Mouse (Mus musculus): ENCODE results near the gene Vsx2. TPM values are rescaled to one million over a fixed set of nuclear protein-coding genes. Genes with fewer than 3 reads are reported as not detected.

Gene Vsx2
- polyA plus RNA-seq (2012; rRNA removed; ENCODE audit: low replicate concordance), result not detected in 2 replicates

GRCm38 (mm10) chr12:84569336-84569970 is at the start of gene Vsx2:
Gene Vsx2, plus strand, starts transcription at chr12:84569762.

GRCm38 (mm10) chr12:84616977-84617630 is 47.5 kb downstream of the Vsx2 start, which contains the start of gene Abcd4:
Gene Abcd4, minus strand, starts transcription at chr12:84617413.

GRCm38 (mm10) chr12:84640654-84641053 is 71.1 kb downstream of the Vsx2 start, which contains the start of gene Vrtn:
Gene Vrtn, plus strand, starts transcription at chr12:84641019.

Other genes with a start within 250 kb of the Vsx2 start
- gene Coq6, start 208.1 kb upstream of the Vsx2 start, polyA plus RNA-seq (2012; rRNA removed; ENCODE audit: low replicate concordance), result 56.7 and 97.7 TPM in 2 replicates
- gene Fam161b, start 207.9 kb upstream of the Vsx2 start, polyA plus RNA-seq (2012; rRNA removed; ENCODE audit: low replicate concordance), result 0.73 and 1.6 TPM in 2 replicates
- 9.5 and 21.1 TPM in 2 replicates for gene Entpd5, start 160.7 kb upstream of the Vsx2 start, polyA plus RNA-seq (2012; rRNA removed; ENCODE audit: low replicate concordance)
- gene Bbof1, start 160.7 kb upstream of the Vsx2 start, polyA plus RNA-seq (2012; rRNA removed; ENCODE audit: low replicate concordance), result 0.11 and 0.32 TPM in 2 replicates
- 2.7 and 4.5 TPM in 2 replicates for gene Rnf113a2, start 152.6 kb upstream of the Vsx2 start, polyA plus RNA-seq (2012; rRNA removed; ENCODE audit: low replicate concordance)
- gene Aldh6a1, start 118.8 kb upstream of the Vsx2 start, polyA plus RNA-seq (2012; rRNA removed; ENCODE audit: low replicate concordance), result 47.1 and 147 TPM in 2 replicates
- gene Lin52, start 118.3 kb upstream of the Vsx2 start, polyA plus RNA-seq (2012; rRNA removed; ENCODE audit: low replicate concordance), result 10.2 and 27.2 TPM in 2 replicates
- gene Abcd4, start 47.7 kb downstream of the Vsx2 start, polyA plus RNA-seq (2012; rRNA removed; ENCODE audit: low replicate concordance), result 24.8 and 40.2 TPM in 2 replicates
- gene Vrtn, start 71.3 kb downstream of the Vsx2 start, polyA plus RNA-seq (2012; rRNA removed; ENCODE audit: low replicate concordance), result not detected in 2 replicates
- 0.93 and 1.1 TPM in 2 replicates for gene Syndig1l, start 129.1 kb downstream of the Vsx2 start, polyA plus RNA-seq (2012; rRNA removed; ENCODE audit: low replicate concordance)
- gene Npc2, start 203.4 kb downstream of the Vsx2 start, polyA plus RNA-seq (2012; rRNA removed; ENCODE audit: low replicate concordance), result 323 and 353 TPM in 2 replicates
- 43.9 and 105 TPM in 2 replicates for gene Isca2, start 203.5 kb downstream of the Vsx2 start, polyA plus RNA-seq (2012; rRNA removed; ENCODE audit: low replicate concordance)